Mouse (Mus musculus): Measurements from ENCODE around the gene Dnase1l3.

GRCm38 (mm10) chr14:7957049-7957448 lies 37.3 kb downstream of the Dnase1l3 start, which contains the start of gene Gm45521:
- TF ChIP-seq POLR2A (IDR thresholded peaks at IDR 0.05; ENCODE audit: low read depth, low read length) (no peak), CTCF (IDR thresholded peaks at IDR 0.05; ENCODE audit: extremely low read depth, insufficient read length, insufficient replicate concordance, low read depth, low read length) (no peak)

Data from small intestine, adult 2 months (tissue).